ENCODE assay signal across 16 mouse cellular contexts in the genomic region with DNA sequence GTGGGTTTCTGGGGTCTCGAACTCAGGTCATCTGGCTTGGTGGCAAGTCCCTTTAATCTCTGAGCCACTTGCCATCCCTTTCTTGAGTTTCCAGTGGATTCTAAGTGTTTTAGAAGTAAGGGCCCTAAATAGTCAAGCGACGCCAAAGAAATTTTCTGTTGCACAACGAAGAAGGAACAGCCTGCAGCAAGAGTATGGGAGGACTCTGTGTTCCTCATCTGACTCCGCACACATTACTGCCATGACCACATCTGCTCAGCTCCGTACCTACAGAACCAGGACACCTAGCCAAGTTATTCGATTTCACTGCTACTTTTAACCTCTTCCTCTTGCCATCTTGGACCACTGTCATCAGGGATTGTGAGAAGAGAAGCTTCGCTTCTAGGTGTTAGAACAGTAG.
"Had no signal": no experiment of that assay in that cellular context is flagged by ENCODE, and none has a peak within 500 bp of the region (broad histone marks: within the 10 kb centered on the region; RNA-seq: fewer than 3 reads in every experiment).

No protein-coding gene starts in this region.

- DNase-seq: heart, postnatal 10 days; heart, postnatal 14 days; heart, postnatal 36 days; heart, postnatal 4 days; kidney, adult 11 months; kidney, adult 18-20 months; kidney, adult 2 months; kidney, adult 8-10 months; kidney, adult 9 months; kidney, postnatal 10 days; kidney, postnatal 14 days; kidney, postnatal 25 days; kidney, postnatal 36 days; kidney, postnatal 4 days; layer of hippocampus, adult 9-11 months; layer of hippocampus, postnatal 36 days had no signal
